Mouse (Mus musculus) embryonic facial prominence, embryonic 11.5 days (tissue): ENCODE results near the gene Rab3b. TPM values are rescaled to one million over a fixed set of nuclear protein-coding genes. Genes with fewer than 3 reads are reported as not detected.
"Not testable (repeated sequence)": the region's sequence is repeated elsewhere in the genome, so short reads cannot be mapped to it uniquely, and the experiment has no call there.

ENCODE experiments used
- ATAC-seq: fragments of 200-750 bp; cut with Nextera tagmentation; replicated peaks from 2 replicates; pipeline ENCODE4 v1.8.0; 2017; ENCODE audit warnings: low read depth; ENCODE audit not compliant: insufficient number of reproducible peaks, low FRiP score, low TSS enrichment
- DNase-seq: peaks from one replicate; pipeline ENCODE4 v3.0.0-alpha.2; 2015; ENCODE audit warnings: low spot score
- H3K27ac ChIP-seq: fragments of 300-500 bp; sonication (generic); replicated peaks from 2 replicates; pipeline ENCODE4 v1.5.1; 2014; ENCODE audit warnings: mild to moderate bottlenecking, low read depth, low read length, control low read depth
- H3K27me3 ChIP-seq: fragments of 300-500 bp; sonication (generic); 2 replicates; pipeline ENCODE4 v1.6.1; 2014; ENCODE audit warnings: mild to moderate bottlenecking, low read length, moderate library complexity, mixed read lengths; ENCODE audit not compliant: control insufficient read depth, insufficient read depth
- H3K36me3 ChIP-seq: fragments of 300-500 bp; sonication (generic); replicated peaks from 2 replicates; pipeline ENCODE4 v1.6.1; 2014; ENCODE audit warnings: low read depth, mild to moderate bottlenecking, low read length, moderate library complexity, mixed read lengths; ENCODE audit not compliant: control insufficient read depth, insufficient read depth
- H3K4me1 ChIP-seq: fragments of 300-500 bp; sonication (generic); 2 replicates; pipeline ENCODE4 v1.6.1; 2014; ENCODE audit warnings: low read length, mixed read lengths; ENCODE audit not compliant: control insufficient read depth, insufficient read depth
- H3K4me2 ChIP-seq: fragments of 300-500 bp; sonication (generic); 2 replicates; pipeline ENCODE4 v1.6.1; 2014; ENCODE audit warnings: low read depth, mild to moderate bottlenecking, control low read depth, low read length, moderate library complexity
- H3K4me3 ChIP-seq: fragments of 300-500 bp; sonication (generic); 2 replicates; pipeline ENCODE4 v1.5.1; 2014; ENCODE audit warnings: low read depth, low read length, control low read depth
- H3K9ac ChIP-seq: fragments of 300-500 bp; sonication (generic); replicated peaks from 2 replicates; pipeline ENCODE4 v1.6.1; 2014; ENCODE audit warnings: mild to moderate bottlenecking, control low read depth, low read length
- H3K9me3 ChIP-seq: fragments of 300-500 bp; sonication (generic); replicated peaks from 2 replicates; pipeline ENCODE4 v1.6.1; 2016; ENCODE audit warnings: mild to moderate bottlenecking, low read length, inconsistent platforms, mixed read lengths; ENCODE audit not compliant: control insufficient read depth
- WGBS: fragments of 180-500 bp; shearing (Covaris S2); extraction: QIAGEN DNeasy Blood & Tissue Kit; methylation state at CpG from one replicate; pipeline ENCODE4 v1.1.7; 2014; 5-methylcytosine and 5-hydroxymethylcytosine counted together
- polyA plus RNA-seq: library from polyadenylated mRNA; unstranded; fragments of >200 nt; fragmentation: Nextera tagmentation; extraction: Ambion mirVana; gene quantifications from 2 replicates; pipeline ENCODE4 v1.2.1, GENCODE M21; 2014

Rab3b gene
- polyA plus RNA-seq, 1 experiment from 2014 or later, result 24.9 TPM

DNA sequence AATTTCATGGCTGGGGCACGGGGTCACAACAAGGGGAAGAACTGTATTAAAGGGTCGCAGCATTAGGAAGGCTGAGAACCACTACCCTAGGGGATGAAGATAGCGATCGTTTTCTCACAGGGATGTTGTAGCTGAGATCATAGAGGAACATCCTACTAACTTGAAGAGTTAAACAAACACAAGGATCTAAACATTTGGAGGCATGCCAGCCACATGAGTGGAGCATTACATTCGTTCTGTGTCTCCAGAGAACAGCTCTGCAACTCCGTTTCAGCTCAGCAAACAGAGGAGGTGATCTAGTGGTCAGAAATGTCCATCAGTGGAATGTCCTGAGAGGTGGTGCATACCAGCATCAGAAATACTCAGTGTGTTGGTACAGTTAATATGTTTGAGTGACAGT lies 35.5 kb downstream of the Rab3b start:
- 70% methylated on average over 6 of the region's 6 CpGs for WGBS
- Histone ChIP-seq H3K4me1 (no peaks in the 10 kb centered on the region), H3K27me3 (no peaks in the 10 kb centered on the region), H3K4me2 (no peak overlapping the region), H3K9ac (no peak overlapping the region), H3K4me3 (no peak overlapping the region), H3K36me3 (no peaks in the 10 kb centered on the region), H3K27ac (no peak overlapping the region), H3K9me3 (no peaks in the 10 kb centered on the region)
- ATAC-seq (no peak), DNase-seq (no peak)

DNA sequence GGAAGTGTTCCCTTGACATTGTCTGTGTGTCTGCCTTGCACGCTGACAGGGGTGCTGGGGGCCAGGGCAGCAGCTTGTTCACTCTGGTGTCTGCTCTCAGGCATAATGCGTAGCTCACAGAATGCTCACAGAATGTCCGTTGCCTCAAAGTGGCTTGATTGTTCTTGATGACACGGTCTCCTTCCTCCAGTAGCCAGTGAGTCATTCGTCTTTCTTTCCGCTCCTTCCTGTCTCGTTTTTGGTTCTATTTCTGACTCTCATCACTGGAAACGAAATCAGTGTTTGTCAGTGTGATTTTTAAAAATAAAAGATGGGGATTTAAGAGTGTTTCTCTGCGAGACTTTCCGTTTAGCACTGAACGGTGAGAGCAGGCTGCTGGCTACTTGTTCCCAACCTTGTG lies 36.2 kb downstream of the Rab3b start:
- Histone ChIP-seq H3K4me3 (no peak overlapping the region), H3K9ac (no peak overlapping the region), H3K36me3 (no peaks in the 10 kb centered on the region), H3K4me2 (no peak overlapping the region), H3K9me3 (no peaks in the 10 kb centered on the region), H3K27ac (no peak overlapping the region), H3K4me1 (no peaks in the 10 kb centered on the region), H3K27me3 (no peaks in the 10 kb centered on the region)
- 68% methylated on average over 11 of the region's 11 CpGs for WGBS
- DNase-seq, result no peak
- no peak for ATAC-seq

DNA sequence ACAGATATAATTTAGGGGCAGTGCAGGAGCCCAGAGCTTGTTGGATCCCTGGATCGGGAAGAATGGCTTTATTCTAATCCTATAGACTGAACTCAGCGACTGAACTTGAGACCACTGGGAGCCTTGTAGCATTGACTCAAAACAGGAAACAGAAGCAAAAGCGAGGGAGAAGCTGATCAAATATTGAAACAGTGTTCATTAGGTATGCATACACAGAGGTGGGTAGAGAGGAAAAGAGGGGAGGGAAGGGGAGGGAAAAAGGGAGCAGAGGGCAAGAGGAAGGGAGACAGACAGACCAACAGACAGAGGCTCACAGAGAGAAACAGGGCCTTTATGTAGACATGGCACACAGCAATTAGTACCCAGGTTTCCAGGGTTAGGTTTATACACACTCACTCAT lies 38.8 kb downstream of the Rab3b start:
- Histone ChIP-seq H3K36me3 (no peaks in the 10 kb centered on the region), H3K27ac (no peak overlapping the region), H3K9ac (no peak overlapping the region), H3K4me1 (no peaks in the 10 kb centered on the region), H3K9me3 (no peaks in the 10 kb centered on the region), H3K27me3 (no peaks in the 10 kb centered on the region), H3K4me3 (no peak overlapping the region), H3K4me2 (no peak overlapping the region)
- ATAC-seq (no peak), DNase-seq (no peak)
- 66% methylated on average over 3 of the region's 3 CpGs for WGBS

DNA sequence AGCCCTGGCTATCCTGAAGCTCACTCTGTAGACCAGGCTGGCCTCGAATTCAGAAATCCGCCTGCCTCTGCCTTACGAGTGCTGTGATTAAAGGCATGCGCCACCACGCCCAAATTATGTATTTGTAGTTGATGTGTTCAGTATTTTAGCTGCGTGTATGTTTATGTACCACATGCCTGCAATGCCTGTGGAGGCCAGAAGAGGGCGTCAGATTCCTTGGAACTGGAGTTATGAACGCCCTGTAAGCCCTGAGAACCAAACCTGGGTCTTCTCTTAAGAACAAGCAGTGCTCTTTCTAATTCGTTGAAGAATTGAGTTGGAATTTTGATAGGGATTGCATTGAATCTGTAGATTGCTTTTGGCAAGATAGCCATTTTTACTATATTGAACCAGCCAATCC lies 49.1 kb downstream of the Rab3b start:
- ATAC-seq, H3K27ac ChIP-seq, H3K36me3 ChIP-seq, H3K4me2 ChIP-seq, H3K4me3 ChIP-seq, H3K9me3 ChIP-seq, H3K4me1 ChIP-seq, H3K27me3 ChIP-seq, H3K9ac ChIP-seq, DNase-seq: not testable (repeated sequence)
- WGBS, result 80% methylated on average over 9 of the region's 9 CpGs

DNA sequence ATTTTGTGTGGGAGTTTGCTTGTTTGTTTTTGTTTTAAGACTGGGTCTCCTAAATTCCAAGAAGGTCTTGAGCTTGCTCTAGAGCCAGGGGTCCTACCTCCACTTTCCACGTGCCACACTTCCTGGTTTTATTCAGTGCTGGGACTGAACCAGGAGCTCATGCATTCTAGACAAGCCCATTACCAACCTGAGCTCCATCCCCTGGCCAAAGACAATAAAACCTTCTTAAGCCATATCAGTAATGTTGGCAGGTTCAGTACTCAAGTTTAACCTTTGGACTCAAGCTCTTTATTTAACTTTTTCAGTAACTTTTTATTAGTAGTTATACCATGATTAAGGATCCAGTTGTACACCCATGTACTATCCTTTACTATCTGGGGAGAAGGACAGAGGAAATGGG lies 54.3 kb downstream of the Rab3b start:
- Histone ChIP-seq H3K4me3 (no peak overlapping the region), H3K4me2 (no peak overlapping the region), H3K9me3 (no peaks in the 10 kb centered on the region), H3K36me3 (no peaks in the 10 kb centered on the region), H3K27ac (no peak overlapping the region), H3K9ac (no peak overlapping the region), H3K4me1 (no peaks in the 10 kb centered on the region), H3K27me3 (no peaks in the 10 kb centered on the region)
- WGBS, result 68% methylated on average over 1 of the region's 1 CpGs
- no peak for DNase-seq
- ATAC-seq, result no peak

DNA sequence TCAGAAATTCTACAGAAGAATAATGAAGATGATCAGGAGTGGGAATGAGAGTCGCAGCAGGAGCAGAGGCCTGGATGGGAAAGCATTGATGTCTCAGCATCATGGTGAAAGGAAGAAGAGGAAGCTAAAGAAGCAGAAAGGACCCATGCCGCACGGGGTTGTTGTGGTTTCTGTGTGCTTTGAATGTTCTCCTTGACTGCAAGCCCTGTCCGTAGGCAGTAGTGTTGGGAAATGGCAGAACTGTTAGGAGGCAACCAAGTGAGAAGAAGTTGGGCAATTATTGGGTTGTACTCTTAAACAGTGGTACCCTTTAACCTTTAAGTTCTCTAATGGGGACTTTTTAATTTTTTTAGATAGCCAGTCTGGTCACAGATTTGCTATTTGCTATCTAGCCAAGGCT lies 56.0 kb downstream of the Rab3b start:
- no peak overlapping the region for H3K4me2 ChIP-seq
- no peak for ATAC-seq
- no peaks in the 10 kb centered on the region for H3K27me3 ChIP-seq
- H3K9ac ChIP-seq, result no peak overlapping the region
- H3K27ac ChIP-seq, result no peak overlapping the region
- H3K36me3 ChIP-seq, result no peaks in the 10 kb centered on the region
- no peak overlapping the region for H3K4me3 ChIP-seq
- H3K9me3 ChIP-seq, result no peaks in the 10 kb centered on the region
- no peak for DNase-seq
- 89% methylated on average over 4 of the region's 4 CpGs for WGBS
- H3K4me1 ChIP-seq, result no peaks in the 10 kb centered on the region

DNA sequence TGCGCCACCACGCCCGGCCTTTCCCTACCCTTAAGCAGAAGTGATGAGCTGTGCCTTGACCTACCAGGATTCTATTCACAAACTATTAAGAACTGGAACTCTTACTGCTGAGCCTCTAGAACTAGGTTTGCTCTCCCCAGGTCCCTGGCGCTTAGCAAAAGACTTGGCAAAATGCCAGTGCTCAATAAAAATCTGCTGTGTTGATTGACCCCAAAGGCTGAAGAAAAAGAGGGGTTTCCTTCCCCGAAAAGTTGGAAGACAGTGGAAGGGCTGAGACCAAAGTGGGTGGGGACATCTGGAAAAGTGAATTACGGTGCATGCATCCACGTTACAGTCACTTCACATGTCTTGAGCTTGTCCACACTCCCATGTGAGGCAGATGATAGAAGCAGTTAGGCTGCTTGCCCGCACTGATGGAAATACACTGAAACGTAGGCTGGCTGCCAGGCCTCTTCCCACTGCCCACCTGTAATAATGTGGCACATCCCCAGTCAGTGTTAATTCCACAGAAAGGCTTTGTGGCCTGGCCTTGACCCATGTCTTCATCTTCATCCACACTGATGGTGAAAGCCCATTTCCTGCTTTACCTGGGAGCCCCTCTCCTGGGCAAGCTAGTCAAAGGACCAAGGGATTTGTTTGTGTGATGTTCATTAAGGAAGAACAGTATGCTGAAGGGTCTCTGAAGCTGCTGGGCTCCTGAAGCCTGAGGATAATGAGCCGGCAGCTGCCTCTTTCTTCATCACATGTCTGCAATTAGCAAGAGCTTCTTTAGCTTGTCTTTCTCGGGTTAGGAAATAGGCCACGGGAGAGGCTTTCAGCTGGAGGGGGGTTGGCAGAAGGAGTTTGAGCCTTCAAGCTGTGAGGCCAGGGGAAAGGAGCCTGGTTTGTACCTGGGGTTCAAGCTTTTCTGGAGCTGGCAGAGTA lies 59.2 kb downstream of the Rab3b start:
- no peak for DNase-seq
- H3K4me3 ChIP-seq, result no peak overlapping the region
- no peaks in the 10 kb centered on the region for H3K27me3 ChIP-seq
- H3K36me3 ChIP-seq, result no peaks in the 10 kb centered on the region
- no peak overlapping the region for H3K9ac ChIP-seq
- H3K9me3 ChIP-seq, result no peaks in the 10 kb centered on the region
- no peaks in the 10 kb centered on the region for H3K4me1 ChIP-seq
- WGBS, result 68% methylated on average over 12 of the region's 12 CpGs
- no peak for ATAC-seq
- H3K27ac ChIP-seq, result no peak overlapping the region
- H3K4me2 ChIP-seq, result no peak overlapping the region

DNA sequence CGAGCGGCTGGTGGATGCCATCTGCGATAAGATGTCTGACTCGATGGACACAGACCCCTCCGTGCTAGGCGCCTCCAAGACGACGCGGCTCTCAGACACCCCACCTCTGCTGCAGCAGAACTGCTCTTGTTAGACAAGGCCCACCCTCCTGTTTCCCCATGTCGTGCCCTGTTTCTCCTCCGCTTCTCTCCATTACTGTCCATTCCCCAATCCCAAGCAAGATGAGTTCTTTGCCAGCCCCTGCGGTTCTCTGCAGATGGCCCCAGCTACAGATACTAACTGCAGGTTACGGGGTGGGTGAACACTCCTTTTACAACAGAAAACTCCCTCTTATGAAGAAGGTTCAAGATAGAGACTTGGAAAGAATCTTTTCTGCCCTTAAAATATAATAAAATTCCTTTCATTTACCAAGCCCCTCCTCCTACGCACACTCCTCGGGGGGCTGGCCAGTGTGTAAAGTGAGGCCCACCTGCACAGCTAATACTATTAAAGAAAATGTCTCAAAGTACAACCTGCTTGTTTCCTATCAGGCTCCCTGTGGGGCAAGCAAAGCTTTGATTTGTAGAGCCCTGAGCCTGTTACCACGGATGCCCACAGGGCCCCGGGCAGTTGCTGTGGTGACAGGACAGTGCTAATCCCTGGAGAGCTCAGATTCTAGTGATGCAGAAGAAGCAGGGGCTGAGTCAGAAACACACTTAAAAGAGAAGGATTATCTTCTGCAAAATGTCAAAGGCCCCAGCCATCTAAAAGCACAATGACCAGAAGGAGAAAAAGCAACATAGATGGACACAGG lies 62.0 kb downstream of the Rab3b start:
- no peak overlapping the region for H3K27ac ChIP-seq
- H3K4me2 ChIP-seq, result no peak overlapping the region
- no peak overlapping the region for H3K4me3 ChIP-seq
- H3K9ac ChIP-seq, result no peak overlapping the region
- 78% methylated on average over 17 of the region's 17 CpGs for WGBS
- H3K9me3 ChIP-seq, result no peaks in the 10 kb centered on the region
- no peak for DNase-seq
- no peaks in the 10 kb centered on the region for H3K36me3 ChIP-seq
- no peaks in the 10 kb centered on the region for H3K4me1 ChIP-seq
- no peaks in the 10 kb centered on the region for H3K27me3 ChIP-seq
- no peak for ATAC-seq
